Mouse (Mus musculus): ENCODE results near the gene Bcl7a.

The Bcl7a gene

GRCm38 (mm10) chr5:123343707-123344627 lies at the start of gene Bcl7a:
Bcl7a (plus strand) TSS chr5:123343834.
- peak; percentile 85 for DNase-seq (ENCODE audit: low spot score)

GRCm38 (mm10) chr5:123294653-123295052 lies 49.0 kb upstream of the Bcl7a start:
- DNase-seq (ENCODE audit: low spot score): no peak

GRCm38 (mm10) chr5:123296224-123296806 lies 47.3 kb upstream of the Bcl7a start:
- DNase-seq (ENCODE audit: low spot score): no peak

DNA sequence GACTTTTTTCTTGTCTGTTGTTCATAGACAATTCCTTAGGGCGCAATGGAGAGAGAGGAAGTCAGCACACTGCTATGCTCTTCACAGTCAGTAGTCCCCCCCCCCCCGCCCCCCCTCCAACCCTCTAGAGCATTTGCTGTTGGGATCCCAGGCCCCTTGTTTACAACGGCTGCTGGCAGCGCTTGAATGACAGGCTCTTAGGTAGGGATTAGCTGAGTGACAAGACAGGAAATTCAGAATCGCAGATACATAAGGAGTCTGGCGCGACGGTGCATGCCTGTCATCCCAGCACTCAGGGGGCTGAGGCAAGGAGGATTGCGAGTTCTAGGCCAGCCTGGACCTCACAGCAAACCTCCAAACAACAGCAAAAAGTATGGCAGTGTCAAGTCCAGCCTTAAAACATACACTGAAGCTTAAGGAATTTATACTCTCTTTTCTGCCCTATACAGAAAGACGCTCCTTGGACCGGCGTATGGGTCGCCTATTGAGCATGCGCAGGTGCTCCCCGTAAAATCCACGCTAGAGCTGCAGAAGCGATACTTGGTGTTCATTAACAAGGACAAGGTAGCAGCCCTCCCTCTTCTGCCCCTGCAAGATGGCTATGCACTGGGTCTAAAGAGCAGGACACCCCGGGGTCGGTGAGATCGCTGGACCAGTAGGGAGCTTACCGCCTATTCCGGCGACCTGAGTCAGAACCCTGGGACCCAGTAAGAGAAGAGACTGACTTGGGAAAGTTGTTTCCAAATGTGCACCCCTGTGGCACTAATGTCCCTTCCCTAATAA lies 46.5 kb upstream of the Bcl7a start:
- DNase-seq (ENCODE audit: low spot score): no peak

GRCm38 (mm10) chr5:123297830-123298229 lies 45.8 kb upstream of the Bcl7a start:
- no peak for DNase-seq (ENCODE audit: low spot score)

- DNase-seq (ENCODE audit: low spot score): no peak
These were observed 45.1 kb upstream of the Bcl7a start for GRCm38 (mm10) chr5:123298526-123298925.

DNA sequence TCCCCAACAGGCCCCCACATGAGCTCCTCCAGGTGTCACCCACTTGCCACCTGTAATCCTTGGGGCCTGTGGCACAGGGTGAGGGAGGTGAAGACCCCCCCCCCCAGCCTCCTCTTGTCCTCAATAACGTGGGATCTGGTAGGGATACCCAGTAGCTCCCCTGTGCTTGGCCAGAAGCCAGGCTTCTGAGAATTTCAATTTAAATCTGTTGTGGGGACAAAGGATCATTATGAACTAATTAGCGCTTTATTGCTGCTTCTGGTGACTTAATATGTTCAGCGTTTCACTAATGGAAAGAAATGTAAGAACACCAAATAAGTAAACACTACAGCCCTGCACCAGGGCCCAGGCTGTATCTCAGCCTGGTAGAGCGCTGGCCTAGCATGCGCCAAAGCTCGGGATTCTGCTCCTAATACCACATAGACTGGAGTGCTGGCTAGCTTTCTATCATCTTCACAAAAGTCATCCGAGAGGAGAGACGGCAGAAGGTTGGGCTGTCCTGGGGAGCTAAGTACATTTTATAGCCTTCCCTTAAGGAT lies 43.1 kb upstream of the Bcl7a start:
- no peak for DNase-seq (ENCODE audit: low spot score)

DNA sequence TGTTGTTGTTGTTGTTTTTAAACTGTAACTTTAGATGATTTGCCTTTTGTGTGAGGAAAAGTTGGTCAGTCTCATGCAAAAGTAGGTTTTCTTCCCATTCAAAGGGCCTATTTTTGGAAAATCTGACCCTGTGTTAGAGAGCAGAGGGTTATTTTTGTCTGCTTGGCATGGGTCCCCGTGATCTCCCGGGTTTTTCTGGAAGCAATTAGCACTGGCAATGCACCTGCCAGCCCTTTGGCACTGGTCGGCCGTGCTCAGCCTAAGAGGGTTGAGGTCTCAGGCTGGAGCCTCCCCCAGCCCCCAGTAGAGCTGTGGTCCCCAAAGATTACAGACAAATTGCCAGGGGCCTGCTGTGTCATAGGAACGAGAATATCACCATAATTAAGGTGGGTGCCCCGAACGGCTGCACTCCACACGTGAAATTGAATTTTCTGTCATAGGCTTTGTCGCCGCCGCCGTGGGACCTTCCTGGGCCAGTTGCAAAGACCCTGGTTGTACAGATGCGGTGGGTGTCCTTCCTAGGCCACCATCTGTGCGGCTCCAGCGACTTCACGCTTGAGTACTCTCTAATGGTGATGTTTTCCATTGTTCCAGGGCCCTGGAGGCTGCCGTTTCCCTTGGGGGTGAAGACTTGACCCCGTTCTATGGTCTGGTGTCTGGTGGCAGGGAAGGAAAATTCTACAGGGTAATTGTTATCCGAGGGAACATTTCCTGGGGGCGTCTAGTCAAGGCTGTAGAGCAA lies 41.7 kb upstream of the Bcl7a start:
- no peak for DNase-seq (ENCODE audit: low spot score)

DNA sequence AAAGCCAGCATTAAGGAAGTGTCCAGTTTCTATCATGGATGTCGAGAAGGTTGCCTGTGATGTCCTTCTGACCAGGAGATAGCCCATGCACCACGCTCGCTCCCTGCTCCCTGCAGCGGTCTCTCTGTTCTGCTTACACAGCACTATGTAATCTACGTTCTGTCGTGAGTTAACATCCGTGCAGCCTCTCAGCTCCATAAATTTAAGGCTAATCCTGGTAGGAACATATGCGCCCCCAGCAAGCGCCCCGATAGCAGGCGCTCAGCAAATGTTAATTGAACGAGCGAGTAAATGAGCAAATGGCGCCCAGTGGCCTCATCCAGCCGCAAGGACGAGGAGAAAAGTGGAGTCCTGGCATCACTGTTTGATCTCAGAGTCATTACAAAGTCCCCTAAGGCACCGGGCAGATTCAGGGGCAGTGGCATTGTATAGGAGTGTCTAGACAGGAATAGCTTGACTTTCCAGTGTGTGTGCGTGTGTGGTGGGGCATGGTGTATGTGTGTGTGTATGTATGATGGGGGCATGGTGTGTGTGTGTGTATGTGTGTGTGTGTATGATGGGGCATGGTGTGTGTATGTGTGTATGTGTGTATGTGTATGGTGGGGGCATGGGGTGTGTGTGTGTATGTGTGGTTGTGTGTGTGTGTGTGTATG lies 35.9 kb upstream of the Bcl7a start:
- DNase-seq (ENCODE audit: low spot score): no peak

DNA sequence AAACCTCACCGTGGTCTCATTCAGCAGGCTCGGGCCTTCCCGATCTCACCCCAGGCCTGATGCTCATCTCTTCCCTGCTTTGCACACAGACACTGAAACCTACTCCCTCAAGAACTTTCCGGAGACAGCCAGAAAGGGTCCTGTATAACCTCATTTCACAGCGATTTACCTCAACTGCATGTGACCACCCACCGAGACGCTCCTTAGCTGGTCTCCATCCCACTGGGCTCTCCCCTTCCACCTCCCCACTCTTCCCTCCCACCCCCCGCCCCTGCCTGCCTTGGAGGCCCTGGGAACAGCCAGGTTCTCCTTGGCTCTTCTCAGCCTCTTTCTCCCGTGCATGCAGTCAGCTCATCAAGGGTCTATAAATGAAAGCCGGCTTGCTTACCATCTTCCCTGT lies 33.8 kb upstream of the Bcl7a start:
- DNase-seq (ENCODE audit: low spot score): no peak

- DNase-seq (ENCODE audit: low spot score): no peak
These were observed 33.4 kb upstream of the Bcl7a start for GRCm38 (mm10) chr5:123310221-123310620.

DNA sequence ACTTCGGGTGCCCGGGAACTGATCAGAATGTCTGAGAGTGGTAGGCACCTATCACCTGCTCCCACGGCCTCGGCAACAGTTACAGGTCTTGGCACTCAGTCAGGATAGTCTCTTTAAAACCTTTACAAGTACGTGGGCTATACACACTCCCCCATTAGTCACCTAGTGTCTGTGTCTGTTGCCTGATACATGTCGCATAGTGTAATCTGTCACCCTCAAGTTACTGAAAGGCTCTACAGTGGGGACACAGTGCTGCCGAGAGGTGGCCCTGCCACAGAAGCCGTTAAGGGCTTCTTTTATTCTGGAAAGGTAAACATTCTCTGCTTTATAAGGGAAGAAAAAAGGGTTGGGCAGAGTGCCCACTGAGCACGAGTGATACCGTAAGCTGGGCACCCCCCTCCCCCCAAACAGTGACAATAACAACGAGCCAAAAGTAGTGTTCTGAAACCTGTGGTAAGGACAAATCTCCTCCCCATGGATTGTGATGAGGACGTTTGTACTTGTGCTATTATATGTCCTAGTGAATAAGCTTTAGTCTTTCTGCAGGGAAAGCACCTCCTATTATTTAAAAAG lies 30.5 kb upstream of the Bcl7a start:
- no peak for DNase-seq (ENCODE audit: low spot score)

- no peak for DNase-seq (ENCODE audit: low spot score)
These were observed 29.7 kb upstream of the Bcl7a start for GRCm38 (mm10) chr5:123313851-123314380.

DNA sequence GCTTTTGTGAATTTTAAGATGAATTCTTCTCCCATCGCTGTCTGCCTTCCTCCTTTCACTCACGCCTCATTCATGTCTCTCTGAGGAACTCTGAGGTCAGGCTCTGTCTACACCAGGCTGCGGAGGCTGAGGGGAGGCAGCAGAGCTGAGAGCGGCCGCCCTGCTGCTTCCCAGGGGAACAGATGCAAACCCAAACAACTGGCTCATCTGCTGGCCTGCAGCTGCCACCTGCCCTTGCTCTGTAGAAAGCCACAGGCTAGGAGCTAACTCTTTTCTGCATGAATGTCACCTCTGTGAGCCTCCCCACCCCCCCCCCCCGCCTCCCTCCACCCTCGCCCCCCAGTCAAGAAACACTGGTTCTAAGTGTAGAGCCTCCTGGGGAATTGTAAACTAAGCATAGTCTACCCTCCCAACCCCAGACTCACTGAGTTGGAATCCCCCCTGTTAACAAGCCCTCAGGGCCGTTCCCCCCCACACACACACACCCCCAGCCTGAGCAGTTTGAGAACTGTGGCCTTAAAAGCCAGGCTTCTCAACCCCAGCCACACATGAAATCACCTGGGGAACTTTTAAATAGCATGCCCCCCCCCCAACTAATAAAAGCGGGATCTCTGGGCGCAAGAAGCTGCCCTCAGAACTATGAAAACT lies 28.3 kb upstream of the Bcl7a start:
- DNase-seq (ENCODE audit: low spot score): no peak

- no peak for DNase-seq (ENCODE audit: low spot score)
These were observed 25.6 kb upstream of the Bcl7a start for GRCm38 (mm10) chr5:123317992-123318391.

DNA sequence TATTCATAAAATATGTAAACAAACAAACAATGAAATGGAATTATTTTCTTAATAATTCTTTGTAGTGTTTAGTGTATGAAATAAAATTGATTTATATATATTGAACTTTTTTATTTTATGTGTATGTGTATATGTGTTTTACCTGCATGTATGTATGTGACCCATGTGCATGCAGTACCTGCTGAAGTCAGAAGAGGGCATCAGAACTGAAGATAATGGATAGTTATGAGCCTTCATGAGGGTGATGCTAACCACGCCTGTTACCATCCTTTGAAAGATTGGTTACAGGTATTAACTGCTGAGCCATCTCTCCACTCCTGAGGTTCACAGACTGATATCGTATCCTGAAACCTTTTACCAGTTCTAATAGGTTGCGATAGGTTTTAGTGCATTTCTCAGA lies 23.5 kb upstream of the Bcl7a start:
- no peak for DNase-seq (ENCODE audit: low spot score)

DNA sequence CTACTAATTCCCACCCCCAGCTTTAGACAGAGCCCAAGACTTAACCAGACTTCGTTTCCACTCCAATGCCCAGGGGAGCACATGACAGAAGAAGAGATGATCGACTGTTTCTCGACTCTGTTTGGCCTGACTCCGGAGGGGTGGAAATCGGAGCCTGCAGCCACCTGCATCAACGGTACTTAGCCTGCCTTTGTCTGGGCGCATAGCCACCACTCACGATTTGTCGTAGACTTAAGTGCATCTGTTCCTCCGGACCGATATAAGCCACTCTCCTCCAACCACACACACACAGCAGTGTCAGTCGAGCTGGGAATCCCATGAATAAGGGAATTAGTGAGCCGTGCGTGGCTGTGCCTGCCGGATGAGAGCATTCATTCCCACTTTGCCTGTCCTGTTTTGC lies 19.4 kb upstream of the Bcl7a start:
- DNase-seq (ENCODE audit: low spot score): no peak

- no peak for DNase-seq (ENCODE audit: low spot score)
These were observed 17.5 kb upstream of the Bcl7a start for GRCm38 (mm10) chr5:123326006-123326750.

DNA sequence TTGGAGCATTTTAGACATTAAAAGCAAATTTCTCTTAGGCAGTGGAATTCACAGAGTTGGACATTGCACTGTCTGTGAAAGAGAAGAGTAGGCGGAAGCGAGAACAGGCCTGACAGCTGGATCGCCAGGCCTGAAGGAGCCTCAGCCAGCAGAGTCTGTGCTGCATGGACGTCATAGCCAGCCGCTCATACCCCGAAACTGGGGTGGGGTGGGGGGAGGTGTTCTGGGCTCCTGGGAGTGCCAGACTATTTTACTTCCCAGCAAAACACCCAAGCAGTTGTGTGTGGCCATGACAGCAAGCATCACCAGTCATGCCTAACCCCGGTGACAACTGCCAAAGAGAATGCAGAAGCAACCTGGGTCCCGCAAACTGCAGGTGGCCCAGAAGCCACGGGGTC lies 16.9 kb upstream of the Bcl7a start:
- DNase-seq (ENCODE audit: low spot score): no peak
